Mouse (Mus musculus): ENCODE measurements around the gene Pde1b. TPM values are rescaled to one million over a fixed set of nuclear protein-coding genes. Genes with fewer than 3 reads are reported as not detected.

Gene Pde1b
- 12.0 and 19.7 TPM in 2 replicates for total RNA-seq (2012; rRNA removed)

DNA sequence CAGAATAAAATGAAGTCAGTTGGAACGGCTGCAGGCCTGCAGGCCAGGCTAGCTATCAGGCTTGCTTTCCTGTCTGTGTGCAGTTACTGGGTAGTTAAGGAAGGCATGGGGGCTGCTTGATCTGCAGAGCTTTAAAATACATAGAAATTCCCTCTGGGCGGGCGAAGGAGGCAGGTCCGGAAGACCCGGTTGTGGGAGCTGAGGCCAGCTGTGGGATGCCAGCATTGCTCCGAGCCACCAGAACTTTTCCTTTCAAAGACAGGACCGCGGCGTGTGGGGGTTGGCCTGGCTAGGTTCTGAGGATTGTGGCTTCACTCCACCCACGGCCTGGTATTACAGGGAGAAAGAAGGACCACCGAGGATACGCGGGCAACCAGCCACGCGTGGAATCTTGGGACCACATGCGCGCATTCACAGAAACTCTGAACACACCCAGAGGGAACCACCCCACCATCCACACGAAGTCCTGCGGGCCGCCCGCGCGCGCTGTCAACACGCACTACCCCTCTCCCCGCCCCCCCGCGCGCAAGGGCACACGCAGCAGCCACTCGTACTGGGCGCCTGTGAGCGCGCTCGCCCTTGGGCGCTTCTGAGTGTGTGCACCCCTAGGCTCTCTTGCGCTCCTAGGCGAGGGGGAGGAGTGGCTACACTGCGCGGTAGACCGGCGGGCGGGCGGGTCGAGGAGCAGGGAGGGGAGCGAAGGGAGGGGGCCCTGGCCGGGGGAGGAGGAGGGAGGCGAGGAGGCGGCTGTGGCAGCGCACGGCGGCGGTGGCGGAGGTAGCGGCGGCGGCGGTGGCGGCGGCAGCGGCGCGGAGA, at the start of gene Pde1b:
TSS of gene Pde1b (plus strand) at position 600 of the 816 bp plus-strand sequence.
- peak within 1 kb of the TSS; percentile 71 to 73 for H3K4me3 ChIP-seq (ENCODE audit: insufficient read depth in 1 of 2, low read depth in 1 of 2, low read length in 2 of 2, poor library complexity in 1 of 2, severe bottlenecking in 1 of 2)
- H3K36me3 ChIP-seq (ENCODE audit: control insufficient read depth, insufficient read depth, low read length, poor library complexity, severe bottlenecking) = no peaks in the 10 kb centered on the region
- H3K9ac ChIP-seq (ENCODE audit: insufficient read depth, low read depth, low read length, poor library complexity, severe bottlenecking) = peak within 1 kb of the TSS; percentile 59
- in situ Hi-C loops (cut with MboI; ENCODE audit: low sequenced_read_pairs in 2 of 2, unreplicated experiment in 2 of 2) = no loop called here
- H3K9me3 ChIP-seq (ENCODE audit: control insufficient read depth, insufficient read depth, low read depth, low read length) = no peaks in the 10 kb centered on the region
- H3K4me1 ChIP-seq (ENCODE audit: control insufficient read depth in 2 of 2, insufficient read depth in 2 of 2, low read length in 2 of 2, poor library complexity in 1 of 2) = peaks cover 0 to 4% of the 10 kb centered on the region in 2 experiments; a peak in 1 of 4 replicates
- no peak for TF ChIP-seq ZC3H11A (IDR thresholded peaks at IDR 0.05; ENCODE audit: borderline replicate concordance, low read depth, low read length)
- TF ChIP-seq ZNF384 (IDR thresholded peaks at IDR 0.05; ENCODE audit: low read depth, low read length) = 0 out of 2 replicates have a peak, but pooled peaks have one; percentile 7
- TF ChIP-seq HCFC1 (IDR thresholded peaks at IDR 0.05; ENCODE audit: borderline replicate concordance, insufficient read depth, low read length) = no peak
- TF ChIP-seq MAFK (IDR thresholded peaks at IDR 0.05; ENCODE audit: insufficient read depth, low read depth, low read length) = no peak
- TF ChIP-seq CHD2 (IDR thresholded peaks at IDR 0.05; ENCODE audit: low read depth, low read length) = no peak
- no peak within 1 kb of the TSS for H3K27ac ChIP-seq (ENCODE audit: insufficient read depth, low read depth, low read length, poor library complexity, severe bottlenecking)
- DNase-seq (ENCODE audit: low read depth, low spot score) = peak; percentile 56

DNA sequence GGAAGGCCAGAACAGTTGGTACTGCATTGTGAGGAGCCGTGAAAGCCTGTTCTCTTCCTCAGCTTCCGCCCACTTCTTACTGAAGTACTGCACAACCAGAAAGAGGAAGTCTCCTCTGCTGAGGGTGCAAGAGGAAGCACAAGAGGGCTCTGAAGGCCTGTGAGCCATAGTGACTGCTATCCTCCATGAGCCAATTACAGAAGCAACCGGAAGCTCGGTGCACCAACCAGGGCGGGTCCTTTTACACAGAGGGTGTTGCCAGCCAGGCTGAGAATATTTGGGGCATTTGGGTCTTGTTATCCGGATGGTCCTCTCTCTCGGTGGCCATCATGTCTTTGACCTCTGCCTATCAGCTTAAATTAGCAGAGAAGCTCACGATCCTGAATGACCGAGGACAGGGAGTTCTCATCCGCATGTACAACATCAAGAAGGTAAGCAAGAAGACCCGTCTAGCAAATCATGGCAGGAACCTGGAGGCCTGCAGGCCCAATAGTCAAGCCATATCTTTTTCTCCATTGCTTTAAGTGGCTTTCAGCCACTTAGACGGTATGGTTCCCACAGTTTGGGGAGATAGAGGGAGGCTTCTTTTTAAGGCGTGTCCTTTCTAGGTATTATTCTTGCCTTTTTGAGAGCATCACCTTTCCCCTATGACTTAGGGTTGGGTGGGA, 49.1 kb upstream of the Pde1b start, which contains the start of gene Nckap1l:
TSS of gene Nckap1l (plus strand) at position 244 of the 668 bp plus-strand sequence.
- H3K4me3 ChIP-seq (ENCODE audit: insufficient read depth in 1 of 2, low read depth in 1 of 2, low read length in 2 of 2, poor library complexity in 1 of 2, severe bottlenecking in 1 of 2) = no peak within 1 kb of the TSS
- DNase-seq (ENCODE audit: low read depth, low spot score) = no peak
- in situ Hi-C loops (cut with MboI; ENCODE audit: low sequenced_read_pairs in 2 of 2, unreplicated experiment in 2 of 2) = no loop called here
- H3K4me1 ChIP-seq (ENCODE audit: control insufficient read depth in 2 of 2, insufficient read depth in 2 of 2, low read length in 2 of 2, poor library complexity in 1 of 2) = no peaks in the 10 kb centered on the region
- H3K9me3 ChIP-seq (ENCODE audit: control insufficient read depth, insufficient read depth, low read depth, low read length) = no peaks in the 10 kb centered on the region
- TF ChIP-seq CHD2 (IDR thresholded peaks at IDR 0.05; ENCODE audit: low read depth, low read length) (no peak), MAFK (IDR thresholded peaks at IDR 0.05; ENCODE audit: insufficient read depth, low read depth, low read length) (no peak), HCFC1 (IDR thresholded peaks at IDR 0.05; ENCODE audit: borderline replicate concordance, insufficient read depth, low read length) (no peak), ZNF384 (IDR thresholded peaks at IDR 0.05; ENCODE audit: low read depth, low read length) (no peak), ZC3H11A (IDR thresholded peaks at IDR 0.05; ENCODE audit: borderline replicate concordance, low read depth, low read length) (no peak)
- H3K27ac ChIP-seq (ENCODE audit: insufficient read depth, low read depth, low read length, poor library complexity, severe bottlenecking) = no peak within 1 kb of the TSS
- H3K9ac ChIP-seq (ENCODE audit: insufficient read depth, low read depth, low read length, poor library complexity, severe bottlenecking) = no peak within 1 kb of the TSS
- H3K36me3 ChIP-seq (ENCODE audit: control insufficient read depth, insufficient read depth, low read length, poor library complexity, severe bottlenecking) = no peaks in the 10 kb centered on the region

DNA sequence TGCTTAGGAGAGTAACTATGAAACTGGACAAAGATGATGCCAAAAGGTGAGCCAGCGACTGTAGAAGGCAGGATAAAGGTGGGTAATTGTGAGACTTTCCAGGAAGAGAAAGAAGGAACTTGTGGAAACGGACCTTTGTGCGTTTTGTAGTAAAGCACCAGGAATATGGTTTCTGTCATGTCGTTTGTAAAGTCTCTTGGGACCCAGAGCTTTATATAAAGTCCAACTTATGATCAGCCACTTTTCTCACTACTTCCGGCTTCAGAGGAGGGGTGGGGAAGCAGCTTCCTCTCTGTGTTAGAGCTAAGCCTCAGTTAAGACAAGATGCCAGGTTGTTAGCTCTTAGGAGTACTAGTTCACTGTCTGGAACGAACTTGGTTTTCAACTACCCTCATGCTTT, 48.4 kb upstream of the Pde1b start:
- Histone ChIP-seq H3K27ac (ENCODE audit: insufficient read depth, low read depth, low read length, poor library complexity, severe bottlenecking) (no peak overlapping the region), H3K36me3 (ENCODE audit: control insufficient read depth, insufficient read depth, low read length, poor library complexity, severe bottlenecking) (no peaks in the 10 kb centered on the region), H3K4me3 (ENCODE audit: insufficient read depth in 1 of 2, low read depth in 1 of 2, low read length in 2 of 2, poor library complexity in 1 of 2, severe bottlenecking in 1 of 2) (no peak overlapping the region), H3K9ac (ENCODE audit: insufficient read depth, low read depth, low read length, poor library complexity, severe bottlenecking) (no peak overlapping the region), H3K4me1 (ENCODE audit: control insufficient read depth in 2 of 2, insufficient read depth in 2 of 2, low read length in 2 of 2, poor library complexity in 1 of 2) (no peaks in the 10 kb centered on the region), H3K9me3 (ENCODE audit: control insufficient read depth, insufficient read depth, low read depth, low read length) (no peaks in the 10 kb centered on the region)
- no peak for DNase-seq (ENCODE audit: low read depth, low spot score)
- in situ Hi-C loops (cut with MboI; ENCODE audit: low sequenced_read_pairs in 2 of 2, unreplicated experiment in 2 of 2) = no loop called here
- TF ChIP-seq MAFK (IDR thresholded peaks at IDR 0.05; ENCODE audit: insufficient read depth, low read depth, low read length) = no peak
- no peak for TF ChIP-seq ZC3H11A (IDR thresholded peaks at IDR 0.05; ENCODE audit: borderline replicate concordance, low read depth, low read length)
- TF ChIP-seq CHD2 (IDR thresholded peaks at IDR 0.05; ENCODE audit: low read depth, low read length) = no peak
- no peak for TF ChIP-seq ZNF384 (IDR thresholded peaks at IDR 0.05; ENCODE audit: low read depth, low read length)
- no peak for TF ChIP-seq HCFC1 (IDR thresholded peaks at IDR 0.05; ENCODE audit: borderline replicate concordance, insufficient read depth, low read length)

DNA sequence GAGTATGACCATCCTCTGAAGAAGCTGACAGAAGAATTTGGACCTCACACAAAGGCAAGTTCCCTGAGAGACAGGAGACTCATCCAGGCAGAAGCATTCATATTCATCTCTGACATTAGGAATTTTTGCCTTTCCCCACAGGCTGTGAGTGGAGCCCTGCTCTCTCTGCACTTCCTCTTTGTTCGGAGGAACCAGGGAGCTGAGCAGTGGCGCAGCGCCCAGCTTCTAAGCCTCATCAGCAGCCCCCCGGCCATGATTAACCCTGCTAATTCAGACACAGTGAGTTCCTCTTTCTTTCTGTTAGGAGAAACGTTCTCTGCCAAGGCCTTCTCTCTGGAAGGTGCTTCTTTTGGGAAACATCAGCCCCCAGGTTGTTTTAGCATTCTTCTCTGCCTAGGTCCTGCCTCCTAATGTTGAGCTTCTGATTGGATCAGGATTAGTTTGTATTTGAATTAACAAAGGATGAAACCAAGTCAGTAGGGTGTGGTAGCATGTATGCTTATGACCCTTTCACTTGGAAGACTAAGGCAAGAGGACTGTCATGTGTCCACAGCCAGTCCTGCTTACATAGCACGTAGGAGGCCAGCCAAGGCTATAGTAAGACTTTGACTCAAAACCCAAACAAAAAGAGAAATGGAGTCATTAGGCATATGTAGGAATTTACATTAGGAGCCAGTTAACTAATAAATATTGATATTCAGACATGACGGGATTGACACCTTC, 40.1 kb upstream of the Pde1b start:
- in situ Hi-C loops (cut with MboI; ENCODE audit: low sequenced_read_pairs in 2 of 2, unreplicated experiment in 2 of 2) = no loop called here
- Histone ChIP-seq H3K36me3 (ENCODE audit: control insufficient read depth, insufficient read depth, low read length, poor library complexity, severe bottlenecking) (no peaks in the 10 kb centered on the region), H3K9ac (ENCODE audit: insufficient read depth, low read depth, low read length, poor library complexity, severe bottlenecking) (no peak overlapping the region), H3K27ac (ENCODE audit: insufficient read depth, low read depth, low read length, poor library complexity, severe bottlenecking) (no peak overlapping the region), H3K4me1 (ENCODE audit: control insufficient read depth in 2 of 2, insufficient read depth in 2 of 2, low read length in 2 of 2, poor library complexity in 1 of 2) (no peaks in the 10 kb centered on the region), H3K9me3 (ENCODE audit: control insufficient read depth, insufficient read depth, low read depth, low read length) (no peaks in the 10 kb centered on the region), H3K4me3 (ENCODE audit: insufficient read depth in 1 of 2, low read depth in 1 of 2, low read length in 2 of 2, poor library complexity in 1 of 2, severe bottlenecking in 1 of 2) (no peak overlapping the region)
- DNase-seq (ENCODE audit: low read depth, low spot score) = no peak
- TF ChIP-seq ZNF384 (IDR thresholded peaks at IDR 0.05; ENCODE audit: low read depth, low read length) (no peak), HCFC1 (IDR thresholded peaks at IDR 0.05; ENCODE audit: borderline replicate concordance, insufficient read depth, low read length) (no peak), CHD2 (IDR thresholded peaks at IDR 0.05; ENCODE audit: low read depth, low read length) (no peak), ZC3H11A (IDR thresholded peaks at IDR 0.05; ENCODE audit: borderline replicate concordance, low read depth, low read length) (no peak), MAFK (IDR thresholded peaks at IDR 0.05; ENCODE audit: insufficient read depth, low read depth, low read length) (no peak)

Measured in ES-E14 (cell line).